Comparison of ENCODE assay signal across 18 mouse cellular contexts in genomic region chr1:87958931-87959330, GRCm38 (mm10).
"Had no signal": no experiment of that assay in that cellular context is flagged by ENCODE, and none has a peak within 500 bp of the region (broad histone marks: within the 10 kb centered on the region; RNA-seq: fewer than 3 reads in every experiment).

No protein-coding gene starts in this region.

- DNase-seq: kidney, adult 2 months; kidney, postnatal 14 days; layer of hippocampus, adult 9-11 months; layer of hippocampus, postnatal 36 days; left cerebral cortex, postnatal 4 days; lung, embryonic 14.5 days; lung, postnatal 10 days; lung, postnatal 4 days; midbrain, embryonic 14.5 days; right cerebral cortex, adult 18-20 months; right cerebral cortex, postnatal 25 days; thymus, postnatal 36 days had no signal

- H3K4me1 ChIP-seq: kidney, embryonic 15.5 days; limb, embryonic 13.5 days; neural tube, embryonic 15.5 days had no signal

- H3K4me3 ChIP-seq: kidney, embryonic 15.5 days; limb, embryonic 13.5 days; myocyte; neural tube, embryonic 15.5 days had no signal

- H3K9ac ChIP-seq: kidney, embryonic 15.5 days; limb, embryonic 13.5 days; liver, embryonic 14.5 days; lung, embryonic 14.5 days; neural tube, embryonic 15.5 days had no signal

- H3K27me3 ChIP-seq: kidney, embryonic 15.5 days; limb, embryonic 13.5 days; neural tube, embryonic 15.5 days had no signal

- ATAC-seq: intestine, embryonic 16.5 days had no signal

- H3K27ac ChIP-seq: kidney, embryonic 15.5 days; limb, embryonic 13.5 days; neural tube, embryonic 15.5 days had no signal

- H3K4me2 ChIP-seq: kidney, embryonic 15.5 days; limb, embryonic 13.5 days; lung, embryonic 14.5 days; neural tube, embryonic 15.5 days had no signal

- H3K9me3 ChIP-seq: kidney, embryonic 15.5 days; limb, embryonic 13.5 days; neural tube, embryonic 15.5 days had no signal
